Mouse (Mus musculus) embryonic facial prominence, embryonic 14.5 days (tissue): ENCODE data around the gene Ctnna3. TPM values are rescaled to one million over a fixed set of nuclear protein-coding genes. Genes with fewer than 3 reads are reported as not detected.

ENCODE experiments used
- ATAC-seq: fragments of 200-750 bp; cut with Nextera tagmentation; 2 replicates; pipeline ENCODE4 v1.8.0; 2017; ENCODE audit warnings: low read depth, moderate number of reproducible peaks, moderate TSS enrichment
- DNase-seq: peaks from one replicate; pipeline ENCODE4 v3.0.0-alpha.2; 2015; ENCODE audit warnings: low spot score
- H3K27ac ChIP-seq: fragments of 300-500 bp; sonication (generic); replicated peaks from 2 replicates; pipeline ENCODE4 v1.5.1; 2014; ENCODE audit warnings: low read depth, mild to moderate bottlenecking, low read length, moderate library complexity
- H3K27me3 ChIP-seq: fragments of 300-500 bp; sonication (generic); replicated peaks from 2 replicates; pipeline ENCODE4 v1.6.1; 2014; ENCODE audit warnings: low read length; ENCODE audit not compliant: control insufficient read depth, insufficient read depth
- H3K36me3 ChIP-seq: fragments of 300-500 bp; sonication (generic); 2 replicates; pipeline ENCODE4 v1.6.1; 2014; ENCODE audit warnings: low read length, mixed read lengths; ENCODE audit not compliant: control insufficient read depth, insufficient read depth
- H3K4me1 ChIP-seq: fragments of 300-500 bp; sonication (generic); 2 replicates; pipeline ENCODE4 v1.6.1; 2014; ENCODE audit warnings: antibody characterized with exemption, low read length; ENCODE audit not compliant: control insufficient read depth, insufficient read depth
- H3K4me2 ChIP-seq: fragments of 300-500 bp; sonication (generic); 2 replicates; pipeline ENCODE4 v1.6.1; 2014; ENCODE audit warnings: low read depth, mild to moderate bottlenecking, low read length, moderate library complexity, mixed read lengths
- H3K4me3 ChIP-seq: fragments of 300-500 bp; sonication (generic); 2 replicates; pipeline ENCODE4 v1.5.1; 2014; ENCODE audit warnings: low read depth, mild to moderate bottlenecking, low read length
- H3K9ac ChIP-seq: fragments of 300-500 bp; sonication (generic); 2 replicates; pipeline ENCODE4 v1.6.1; 2014; ENCODE audit warnings: low read depth, mild to moderate bottlenecking, low read length, moderate library complexity, mixed read lengths
- H3K9me3 ChIP-seq: fragments of 300-500 bp; sonication (generic); 2 replicates; pipeline ENCODE4 v1.6.1; 2016; ENCODE audit warnings: low read length; ENCODE audit not compliant: control insufficient read depth
- WGBS: fragments of 180-500 bp; shearing (Covaris S2); extraction: QIAGEN DNeasy Blood & Tissue Kit; methylation state at CpG from one replicate; pipeline ENCODE4 v1.1.7; 2014; 5-methylcytosine and 5-hydroxymethylcytosine counted together
- polyA plus RNA-seq: library from polyadenylated mRNA; unstranded; fragments of >200 nt; fragmentation: Nextera tagmentation; extraction: Ambion mirVana; gene quantifications from 2 replicates; pipeline ENCODE4 v1.2.1, GENCODE M21; 2014

Ctnna3 gene
- polyA plus RNA-seq, 1 experiment from 2014 or later: 1.6 TPM

DNA sequence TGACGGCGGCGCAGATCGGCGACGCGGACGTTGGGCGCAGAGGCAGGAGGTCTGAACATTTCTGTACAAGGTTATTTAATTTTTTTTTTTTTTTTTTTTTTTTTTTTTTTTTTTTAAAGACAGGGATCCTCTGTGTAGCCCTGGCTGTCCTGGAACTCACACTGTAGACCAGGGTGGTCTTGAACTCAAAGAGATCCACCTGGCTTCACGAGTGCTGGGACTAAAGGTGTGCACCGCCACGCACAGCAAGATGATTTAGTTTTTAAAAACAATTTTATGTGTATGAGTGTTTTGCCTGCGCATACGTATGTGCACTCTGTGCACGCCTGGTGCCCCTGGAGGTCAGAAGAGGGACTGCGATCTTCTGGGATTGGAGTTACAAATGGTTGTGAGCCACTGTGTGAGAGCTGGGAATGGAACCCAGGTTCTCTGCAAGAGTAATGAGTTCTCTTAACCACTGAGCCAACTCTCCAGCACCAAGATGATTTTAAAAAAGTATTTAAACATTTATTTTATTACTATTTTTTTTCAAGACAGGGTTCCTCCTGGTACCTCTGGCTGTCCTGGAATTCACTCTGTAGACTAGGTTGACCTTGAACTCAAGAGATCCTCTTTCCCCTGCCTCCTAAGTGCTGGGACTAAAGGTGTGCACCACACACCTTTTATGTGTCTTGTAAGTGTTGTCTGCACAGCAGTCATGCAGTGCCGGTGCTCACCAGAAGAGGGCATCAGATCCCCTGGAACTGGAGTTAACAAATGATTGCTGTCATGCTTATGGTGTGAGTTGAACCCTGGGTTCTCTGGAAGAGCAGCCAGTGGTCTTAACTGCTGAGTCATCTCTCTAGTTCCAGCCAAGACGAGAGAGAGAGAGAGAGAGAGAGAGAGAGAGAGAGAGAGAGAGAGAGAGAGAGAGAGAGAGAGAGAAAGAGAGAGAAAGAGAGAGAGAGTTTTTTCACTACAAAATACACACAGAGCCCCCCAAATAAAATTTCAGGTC is 7.9 kb upstream of the Ctnna3 start, which contains the start of gene Gm7075:
Gm7075 (minus strand) TSS at position 51 of the 997 bp plus-strand sequence.
- Histone ChIP-seq H3K4me2 (no peak within 1 kb of the TSS), H3K27me3 (no peaks in the 10 kb centered on the region), H3K4me1 (no peaks in the 10 kb centered on the region), H3K9me3 (no peaks in the 10 kb centered on the region), H3K27ac (no peak within 1 kb of the TSS), H3K4me3 (no peak within 1 kb of the TSS), H3K36me3 (no peaks in the 10 kb centered on the region), H3K9ac (no peak within 1 kb of the TSS)
- ATAC-seq (no peak), DNase-seq (no peak)
- WGBS: 87% methylated on average over 18 of the region's 18 CpGs

DNA sequence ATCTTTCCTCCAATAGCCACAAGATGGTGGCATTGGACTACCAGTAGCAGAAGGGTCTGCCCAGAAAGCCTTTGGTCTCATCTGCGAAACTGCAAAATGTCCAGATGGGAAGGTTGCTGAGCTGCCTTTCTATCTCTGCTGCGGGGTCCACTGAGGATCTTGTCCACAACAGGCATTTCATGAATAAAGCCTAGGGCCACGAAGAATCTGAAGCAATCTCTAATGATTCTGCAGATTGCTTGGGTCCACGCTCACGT is 7.2 kb upstream of the Ctnna3 start:
- 90% methylated on average over 5 of the region's 5 CpGs for WGBS

DNA sequence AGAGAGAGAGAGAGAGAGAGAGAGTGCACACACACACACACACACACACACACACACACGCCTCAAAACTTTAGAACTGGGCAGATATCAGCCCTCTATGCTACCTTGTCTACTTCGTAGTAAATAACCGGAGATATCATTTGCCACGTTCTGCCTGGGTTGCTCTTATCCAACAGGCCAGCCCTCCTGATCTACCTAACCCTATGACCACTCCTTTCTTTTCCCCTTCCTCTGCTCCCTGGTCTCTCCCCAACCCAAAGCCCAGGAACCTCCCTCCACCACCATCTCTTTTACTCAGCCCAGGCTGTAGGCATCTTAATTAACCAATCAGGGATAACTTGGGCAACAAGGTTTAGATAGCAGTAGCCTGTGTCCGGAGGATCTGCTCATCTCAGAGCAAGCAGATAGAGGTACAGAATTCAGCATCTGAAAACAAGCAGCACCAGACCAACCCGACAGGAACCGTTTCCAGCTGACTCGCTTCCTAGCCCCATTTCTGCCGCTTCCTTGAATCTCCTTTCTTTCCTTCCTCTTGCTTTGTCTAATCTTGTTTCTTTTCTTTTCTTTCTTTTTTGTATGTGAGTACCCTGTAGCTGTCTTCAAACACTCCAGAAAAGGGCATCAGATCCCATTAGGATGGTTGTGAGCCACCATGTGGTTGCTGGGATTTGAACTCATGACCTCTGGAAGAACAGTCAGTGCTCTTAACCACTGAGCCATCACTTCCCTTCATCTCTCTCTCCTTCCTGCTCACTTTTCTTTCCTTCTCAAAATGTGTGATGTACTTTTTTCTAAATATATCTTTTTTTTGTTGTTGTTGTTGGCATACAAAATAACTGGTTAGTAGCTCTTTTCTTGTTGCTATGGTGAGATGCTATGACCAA is 6.1 kb upstream of the Ctnna3 start:
- DNase-seq (no peak), ATAC-seq (no peak)
- no peaks in the 10 kb centered on the region for H3K9me3 ChIP-seq
- 86% methylated on average over 9 of the region's 9 CpGs for WGBS
- H3K4me1 ChIP-seq: no peaks in the 10 kb centered on the region
- H3K9ac ChIP-seq: no peak overlapping the region
- H3K27me3 ChIP-seq: no peaks in the 10 kb centered on the region
- H3K27ac ChIP-seq: no peak overlapping the region
- H3K4me2 ChIP-seq: no peak overlapping the region
- H3K36me3 ChIP-seq: no peaks in the 10 kb centered on the region
- no peak overlapping the region for H3K4me3 ChIP-seq

More for the DNA sequence above, 7.2 kb upstream of the Ctnna3 start:
- Histone ChIP-seq H3K27ac (no peak overlapping the region), H3K4me3 (no peak overlapping the region), H3K9ac (no peak overlapping the region), H3K9me3 (no peaks in the 10 kb centered on the region), H3K4me2 (no peak overlapping the region), H3K4me1 (no peaks in the 10 kb centered on the region), H3K36me3 (no peaks in the 10 kb centered on the region), H3K27me3 (no peaks in the 10 kb centered on the region)
- DNase-seq: no peak
- ATAC-seq: no peak

DNA sequence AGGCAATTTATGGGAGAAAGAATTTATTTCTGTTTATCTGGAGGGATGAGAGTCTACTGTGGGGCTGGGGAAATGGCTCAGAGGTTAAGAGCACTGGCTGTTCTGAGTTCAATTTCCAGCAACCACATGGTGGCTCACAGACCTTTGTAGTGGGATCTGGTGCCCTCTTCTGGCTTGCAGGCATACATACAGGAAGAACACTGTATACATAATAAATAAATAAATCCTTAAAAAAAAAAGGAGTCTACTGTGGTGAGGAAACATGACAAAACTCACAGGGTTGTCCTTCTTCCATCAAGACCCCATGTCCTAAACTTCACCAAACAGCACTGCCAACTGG is 5.5 kb upstream of the Ctnna3 start:
- H3K4me1 ChIP-seq: no peaks in the 10 kb centered on the region
- no peaks in the 10 kb centered on the region for H3K27me3 ChIP-seq
- no peak for ATAC-seq
- no peak overlapping the region for H3K4me3 ChIP-seq
- no peak overlapping the region for H3K4me2 ChIP-seq
- no peak overlapping the region for H3K9ac ChIP-seq
- H3K36me3 ChIP-seq: no peaks in the 10 kb centered on the region
- DNase-seq: no peak
- no peak overlapping the region for H3K27ac ChIP-seq
- no peaks in the 10 kb centered on the region for H3K9me3 ChIP-seq

DNA sequence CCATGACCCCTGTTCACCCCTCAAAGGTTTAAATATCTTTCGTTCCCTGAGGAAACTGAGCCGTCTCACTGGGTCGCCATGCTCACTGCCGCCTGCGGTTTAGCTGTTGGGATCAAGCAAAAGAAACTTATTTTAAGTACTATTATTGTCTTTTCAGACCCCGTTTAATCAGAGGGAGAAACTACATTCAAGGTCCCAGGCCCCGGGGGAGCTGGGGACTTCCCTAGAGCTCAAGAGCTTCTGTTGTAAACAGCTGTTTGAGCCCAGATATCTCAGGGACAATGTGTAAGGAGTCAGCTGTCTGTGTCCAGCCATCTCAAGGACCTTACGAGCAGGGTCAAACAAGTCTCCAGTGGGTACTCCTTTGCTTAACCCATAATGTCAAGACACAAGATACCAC is 2.8 kb upstream of the Ctnna3 start:
- no peaks in the 10 kb centered on the region for H3K4me1 ChIP-seq
- no peaks in the 10 kb centered on the region for H3K27me3 ChIP-seq
- H3K27ac ChIP-seq: no peak overlapping the region
- no peak overlapping the region for H3K4me3 ChIP-seq
- 72% methylated on average over 8 of the region's 8 CpGs for WGBS
- DNase-seq: no peak
- no peak overlapping the region for H3K9ac ChIP-seq
- H3K9me3 ChIP-seq: no peaks in the 10 kb centered on the region
- no peaks in the 10 kb centered on the region for H3K36me3 ChIP-seq
- ATAC-seq: no peak
- no peak overlapping the region for H3K4me2 ChIP-seq

DNA sequence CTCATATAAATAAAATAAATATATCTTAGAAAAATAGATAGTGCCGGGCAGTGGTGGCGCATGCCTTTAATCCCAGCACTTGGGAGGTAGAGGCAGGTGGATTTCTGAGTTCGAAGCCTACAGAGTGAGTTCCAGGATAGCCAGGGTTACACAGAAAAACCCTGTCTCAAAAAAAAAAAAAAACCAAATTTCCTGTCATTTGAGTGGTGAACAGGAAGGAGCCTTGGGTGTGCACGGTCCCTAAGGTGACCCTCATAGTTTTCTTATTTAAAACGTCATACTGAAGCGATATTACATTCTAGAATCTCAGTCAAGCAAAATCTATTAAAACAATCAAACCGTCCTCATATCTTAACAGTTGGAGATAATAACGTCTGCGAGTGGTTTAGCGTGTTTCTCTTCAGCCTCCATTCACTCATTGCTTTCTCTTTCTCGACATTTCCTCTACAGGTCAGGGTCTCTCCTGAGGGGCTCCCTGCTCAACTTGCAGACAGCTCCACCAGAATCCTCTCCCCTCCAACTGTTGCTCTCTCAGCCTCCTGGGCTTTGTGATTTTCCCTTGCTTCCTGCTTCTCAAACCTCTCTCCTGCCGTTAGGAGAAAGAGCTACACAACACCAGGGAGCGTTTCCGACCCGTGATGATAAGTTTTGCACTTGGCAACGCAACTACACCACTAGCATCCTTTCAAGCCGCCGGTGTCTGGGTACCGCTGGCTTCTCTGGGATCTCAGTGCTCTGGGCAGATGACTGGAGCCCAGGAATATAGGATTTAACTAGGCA is 1.5 kb upstream of the Ctnna3 start:
- H3K4me1 ChIP-seq: no peaks in the 10 kb centered on the region
- no peak for ATAC-seq
- WGBS: 20% methylated on average over 19 of the region's 19 CpGs
- peak overlapping the region; percentile 61 for H3K9ac ChIP-seq
- H3K4me3 ChIP-seq: peak overlapping the region; percentile 88
- no peaks in the 10 kb centered on the region for H3K9me3 ChIP-seq
- peak; percentile 57 for DNase-seq
- peak overlapping the region; percentile 65 for H3K4me2 ChIP-seq
- no peaks in the 10 kb centered on the region for H3K36me3 ChIP-seq
- H3K27ac ChIP-seq: peak overlapping the region; percentile 46
- H3K27me3 ChIP-seq: no peaks in the 10 kb centered on the region

DNA sequence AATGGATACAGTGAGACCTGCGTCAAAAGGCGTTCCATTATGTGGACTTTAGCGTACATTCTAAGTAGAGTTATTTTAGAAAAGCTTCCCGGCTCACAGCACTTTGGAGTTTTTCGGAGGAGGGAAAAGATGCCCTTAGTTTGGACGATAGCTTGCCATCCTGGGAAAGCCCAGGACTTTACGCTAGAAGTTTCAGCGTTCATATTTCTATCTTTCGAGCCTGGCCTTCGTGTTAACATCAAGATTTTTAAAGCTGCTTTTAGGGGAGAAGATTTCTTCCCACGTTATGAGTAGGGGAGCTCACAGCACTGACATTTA is 916 bp upstream of the Ctnna3 start:
- WGBS: 3% methylated on average over 11 of the region's 11 CpGs
- Histone ChIP-seq H3K9me3 (no peaks in the 10 kb centered on the region), H3K36me3 (no peaks in the 10 kb centered on the region), H3K4me1 (no peaks in the 10 kb centered on the region), H3K27ac (peak overlapping the region; percentile 46), H3K4me3 (peak overlapping the region; percentile 88), H3K9ac (peak overlapping the region; percentile 61), H3K27me3 (no peaks in the 10 kb centered on the region), H3K4me2 (peak overlapping the region; percentile 65)
- no peak for ATAC-seq
- DNase-seq: no peak

DNA sequence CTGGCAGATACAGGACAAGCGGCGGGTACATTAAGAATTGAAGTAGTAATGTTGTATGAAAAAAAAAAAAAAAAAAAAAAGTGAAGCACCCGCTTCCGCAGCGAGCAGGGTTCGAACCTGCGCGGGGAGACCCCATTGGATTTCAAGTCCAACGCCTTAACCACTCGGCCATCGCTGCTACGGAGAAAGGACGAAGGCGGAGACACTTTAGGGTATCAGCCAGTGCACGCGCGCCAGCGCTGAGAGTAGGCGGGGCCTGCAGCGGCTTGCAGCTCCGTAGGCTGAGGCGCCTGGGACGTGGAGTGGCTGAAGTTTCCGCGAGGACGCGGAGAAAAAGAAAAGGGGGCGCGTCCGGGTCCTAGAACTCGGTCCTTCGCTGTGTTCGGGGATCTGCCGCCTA is 518 bp upstream of the Ctnna3 start:
- DNase-seq (peak; percentile 94), ATAC-seq (peak; percentile 91)
- H3K36me3 ChIP-seq: no peaks in the 10 kb centered on the region
- no peaks in the 10 kb centered on the region for H3K27me3 ChIP-seq
- H3K4me3 ChIP-seq: peak overlapping the region; percentile 88
- WGBS: under 1% methylated on average over 30 of the region's 34 CpGs
- peak overlapping the region; percentile 86 for H3K27ac ChIP-seq
- H3K9ac ChIP-seq: peak overlapping the region; percentile 81
- H3K4me2 ChIP-seq: peak overlapping the region; percentile 65
- H3K4me1 ChIP-seq: no peaks in the 10 kb centered on the region
- H3K9me3 ChIP-seq: no peaks in the 10 kb centered on the region
